Mouse (Mus musculus): Measurements from ENCODE around the gene Arhgap4.

The Arhgap4 gene

DNA sequence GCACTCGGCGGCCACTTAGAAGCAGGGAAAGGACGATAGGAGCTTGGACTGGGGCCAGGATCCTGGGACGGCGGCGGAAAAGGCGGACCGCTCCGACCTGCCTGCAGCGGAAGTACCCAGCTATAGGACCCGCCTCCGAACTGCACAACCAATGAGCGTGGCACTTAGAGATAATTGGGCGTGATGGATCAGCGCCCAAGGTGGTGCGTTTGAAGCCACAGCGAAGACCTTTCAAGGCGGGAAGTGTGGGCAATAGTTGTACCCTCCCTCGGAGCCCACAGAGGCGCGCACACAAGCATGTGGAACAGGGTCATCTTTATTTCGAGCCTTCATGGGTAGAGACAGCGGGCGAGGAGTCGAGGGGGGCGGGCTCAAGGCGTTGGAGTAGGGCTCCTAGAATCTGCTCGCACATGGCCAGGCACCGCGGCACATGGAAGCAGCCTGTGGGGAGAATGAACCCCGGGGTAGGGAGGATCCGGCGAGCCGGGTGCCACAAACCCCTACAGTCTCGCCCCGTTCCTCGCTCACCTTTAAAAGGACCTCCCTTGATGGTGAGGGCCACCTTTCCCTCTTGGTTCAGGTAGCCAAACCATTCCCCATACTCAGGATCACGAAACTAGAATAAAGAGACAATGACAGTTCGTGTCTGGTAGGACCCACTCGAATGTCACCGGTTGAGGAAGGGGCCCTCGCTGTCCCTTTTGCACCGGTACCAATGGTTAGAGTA is at the start of gene Arhgap4, which contains the start of gene Naa10:
Gene Arhgap4 (minus strand): TSS at position 48 of the 727 bp plus-strand sequence.
Gene Naa10 (minus strand): TSS at position 122 of the 727 bp plus-strand sequence.
- DNase-seq, result peak; percentile 87

GRCm38 (mm10) chrX:73970781-73971180 is 49.1 kb upstream of the Arhgap4 start:
- no peak for DNase-seq

- no peak for DNase-seq
Measured at GRCm38 (mm10) chrX:73969729-73970128, 48.1 kb upstream of the Arhgap4 start.

DNA sequence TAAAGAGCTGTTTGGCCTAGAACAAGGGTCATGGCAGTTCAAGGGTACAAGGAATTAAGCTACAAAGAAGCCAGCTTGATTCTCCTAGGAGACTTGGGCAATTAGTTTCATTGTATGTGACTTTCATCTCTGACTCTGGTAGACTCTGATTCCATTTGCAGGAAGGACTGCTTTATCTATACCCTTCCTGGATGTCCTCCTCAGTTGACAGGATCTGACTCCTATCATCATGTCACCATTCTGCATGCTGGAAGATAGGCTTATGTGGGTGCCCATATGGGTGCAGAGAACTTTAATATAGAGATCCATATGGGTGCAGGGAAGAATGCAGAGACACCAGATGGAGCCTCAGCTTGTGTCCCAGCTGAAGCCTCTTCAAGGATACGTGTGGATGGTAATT is 47.5 kb upstream of the Arhgap4 start:
- no peak for DNase-seq

DNA sequence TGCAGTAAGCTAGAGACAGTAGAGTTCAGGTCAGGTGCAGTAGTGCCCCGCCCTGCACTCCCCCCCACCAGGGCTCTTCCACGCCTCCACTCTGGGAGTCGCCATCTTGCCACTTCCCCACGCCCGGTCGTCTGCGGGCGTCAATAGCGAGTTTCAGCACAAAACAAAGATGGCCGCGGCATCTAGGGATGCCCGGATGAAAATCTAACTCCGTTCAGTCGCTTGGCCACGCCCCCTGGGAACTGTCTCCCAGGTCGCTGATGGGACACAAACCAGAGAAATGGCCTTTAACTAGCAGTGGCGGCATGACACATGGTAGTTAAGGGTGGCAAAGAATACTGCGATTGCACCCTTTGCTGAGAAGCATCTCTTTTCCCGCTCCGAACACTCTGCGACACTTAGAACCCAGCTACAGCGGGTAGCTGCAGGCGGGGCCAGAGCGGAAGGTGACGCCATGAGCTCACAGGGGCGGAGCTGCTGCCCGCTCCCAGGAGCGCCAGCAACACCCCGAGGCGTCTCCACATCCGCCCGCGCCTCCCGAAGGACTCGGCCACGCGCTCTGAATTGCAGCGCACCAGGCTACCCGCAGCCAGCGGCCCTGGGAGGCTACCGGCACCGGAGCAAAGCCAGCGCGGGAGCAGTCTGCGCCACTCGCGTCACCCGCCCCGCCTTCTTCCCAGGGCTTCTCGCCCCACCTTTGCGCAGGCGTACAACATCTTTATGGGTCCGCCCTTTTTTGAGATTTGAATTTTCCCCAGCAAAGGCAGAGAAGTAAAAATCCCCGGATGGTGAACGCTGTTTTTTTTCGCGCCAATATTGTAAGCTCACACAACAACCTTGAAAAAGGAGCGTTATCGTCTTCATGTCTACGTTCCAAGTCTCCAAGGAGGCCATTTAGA is 45.8 kb upstream of the Arhgap4 start:
- peak; percentile 88 for DNase-seq

GRCm38 (mm10) chrX:73966248-73967176 is 44.8 kb upstream of the Arhgap4 start, which contains the start of gene Hcfc1:
TSS of gene Hcfc1 (minus strand) at chrX:73966357.
- DNase-seq, result peak; percentile 88

GRCm38 (mm10) chrX:73965307-73965706 is 43.6 kb upstream of the Arhgap4 start:
- DNase-seq, result peak; percentile 41

DNA sequence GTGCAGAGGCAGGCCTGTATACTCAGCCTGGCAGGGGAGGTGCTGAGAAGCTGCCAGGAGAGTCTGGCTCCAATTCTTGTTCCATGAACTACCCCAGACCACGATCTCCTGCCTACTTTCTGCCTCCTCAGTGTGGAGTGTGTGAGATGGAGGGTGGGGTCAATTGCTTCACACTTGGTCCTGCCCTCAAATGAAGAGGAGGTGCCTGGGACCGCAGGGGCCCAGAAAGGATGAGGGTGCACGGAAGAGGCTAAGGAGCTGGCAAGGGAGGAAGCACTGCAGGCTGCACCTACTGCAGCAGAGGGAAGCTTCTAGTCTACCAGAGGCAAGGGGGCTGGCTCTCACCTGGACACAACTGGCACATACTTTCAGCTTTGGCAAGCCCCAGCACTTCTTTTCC is 42.7 kb upstream of the Arhgap4 start:
- no peak for DNase-seq

- DNase-seq, result no peak
Measured at GRCm38 (mm10) chrX:73954988-73955387, 33.3 kb upstream of the Arhgap4 start.

DNA sequence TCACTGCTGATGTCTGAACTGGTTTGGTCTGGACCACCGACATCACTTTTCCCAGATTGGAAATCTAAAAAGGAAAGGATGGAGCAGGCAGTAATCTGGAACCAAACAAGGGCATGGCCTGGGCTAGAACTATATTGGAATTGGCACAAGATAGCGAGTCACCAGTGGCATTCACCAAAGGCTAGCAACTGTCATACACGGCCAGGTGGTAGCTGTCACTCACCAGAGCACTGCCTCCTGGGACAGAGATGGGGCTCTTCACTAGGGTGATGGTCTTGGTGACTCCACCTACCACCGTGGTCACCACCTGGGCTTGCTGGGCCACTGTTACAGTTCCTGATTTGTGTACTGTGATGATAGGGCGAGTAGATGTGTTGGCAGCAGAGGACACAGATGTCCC is 30.9 kb upstream of the Arhgap4 start:
- DNase-seq, result no peak

- DNase-seq, result no peak
Measured at GRCm38 (mm10) chrX:73949341-73949740, 27.7 kb upstream of the Arhgap4 start.

GRCm38 (mm10) chrX:73948647-73949046 is 27.0 kb upstream of the Arhgap4 start:
- DNase-seq, result peak; percentile 59

DNA sequence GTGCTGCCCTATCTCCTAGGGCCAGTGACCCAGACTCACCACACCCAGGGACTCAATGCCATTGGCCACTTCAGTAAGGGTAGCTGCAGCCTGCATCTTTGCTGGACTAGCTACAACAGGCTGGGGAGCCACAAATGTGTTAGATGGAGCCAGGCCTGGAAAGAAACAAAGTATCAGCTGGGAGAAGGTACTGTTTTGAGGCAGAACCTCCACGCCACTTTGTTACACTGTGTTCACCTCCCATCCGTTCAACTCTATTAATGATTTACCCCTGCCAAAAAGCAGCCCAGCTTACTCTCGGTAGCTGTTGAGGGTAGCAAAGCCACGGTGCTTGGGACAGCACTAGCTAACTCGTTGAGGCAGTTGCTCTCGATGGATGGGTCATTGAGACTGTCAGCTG is 25.2 kb upstream of the Arhgap4 start:
- DNase-seq, result no peak

GRCm38 (mm10) chrX:73942294-73942693 is 20.6 kb upstream of the Arhgap4 start:
- no peak for DNase-seq

GRCm38 (mm10) chrX:73941860-73942259 is 20.2 kb upstream of the Arhgap4 start:
- no peak for DNase-seq

GRCm38 (mm10) chrX:73931871-73932270 is 10.2 kb upstream of the Arhgap4 start:
- no peak for DNase-seq

GRCm38 (mm10) chrX:73930402-73931062 is 8.9 kb upstream of the Arhgap4 start, which contains the start of gene Renbp:
TSS of gene Renbp (minus strand) at chrX:73930850.
- no peak for DNase-seq

DNA sequence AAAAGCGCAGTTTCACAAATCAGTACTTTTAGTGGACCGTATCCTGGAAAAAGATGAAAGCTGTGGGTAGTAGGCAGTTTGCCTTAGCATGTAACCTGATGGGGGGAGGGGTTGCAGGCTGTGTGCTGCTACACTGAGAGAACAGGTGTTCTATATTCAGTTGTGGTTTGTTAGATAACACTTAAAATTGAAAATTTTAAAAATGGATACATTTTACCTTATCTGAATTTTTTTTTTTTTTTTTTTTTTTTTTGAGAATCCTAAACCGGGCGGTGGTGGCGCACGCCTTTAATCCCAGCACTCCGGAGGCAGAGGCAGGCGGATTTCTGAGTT is 846 bp upstream of the Arhgap4 start:
- DNase-seq, result no peak

- no peak for DNase-seq
Measured at GRCm38 (mm10) chrX:73921285-73921822, 316 bp downstream of the Arhgap4 start.

DNA sequence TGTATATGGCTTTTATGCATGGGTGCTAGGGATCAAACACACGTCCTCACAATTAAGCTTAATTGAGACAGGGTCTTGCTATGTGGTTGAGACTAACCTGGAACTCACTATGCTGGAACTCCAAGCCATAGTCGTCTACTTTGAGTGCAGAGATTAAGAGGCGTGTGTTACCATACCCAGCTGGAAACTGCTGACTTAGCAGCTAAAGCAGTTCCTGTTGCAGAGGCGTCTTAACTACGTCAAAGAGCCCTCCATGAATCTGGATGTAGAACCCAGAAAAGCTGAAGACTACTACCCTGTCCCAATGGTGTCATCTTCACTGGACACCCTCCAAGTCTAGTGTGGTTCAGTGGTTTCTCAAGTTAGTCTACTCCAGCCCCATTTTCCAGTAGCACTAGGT is 3.0 kb downstream of the Arhgap4 start:
- no peak for DNase-seq

DNA sequence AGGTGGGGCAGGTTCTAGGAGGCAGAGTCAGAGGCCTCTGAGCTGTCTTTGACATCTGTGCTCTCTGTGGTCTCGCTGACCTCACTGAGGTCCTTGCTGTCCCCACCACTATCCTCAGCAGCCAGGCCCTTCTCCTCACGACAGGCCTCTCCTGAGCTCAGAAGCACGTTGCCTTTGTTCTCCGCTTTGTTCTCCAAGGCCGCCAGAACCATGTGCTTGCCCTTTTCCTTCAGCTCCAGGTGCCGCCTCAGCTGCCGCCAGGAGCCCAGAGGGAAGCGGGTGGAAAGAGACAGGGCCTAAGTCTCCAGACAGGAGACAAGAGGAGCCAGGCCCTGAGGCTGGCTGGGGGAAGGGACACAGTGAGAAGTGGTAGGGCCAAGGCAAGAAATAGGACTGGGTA is 4.7 kb downstream of the Arhgap4 start:
- DNase-seq, result no peak

Data from cerebellum, adult 11 months (tissue).